Mouse (Mus musculus) T-cell, adult 2 months (primary cell): Measurements from ENCODE around the gene Trank1.

Experiments used
- DNase-seq: peaks from one replicate; pipeline ENCODE4 v3.0.0; 2022; ENCODE audit warnings: low spot score

The Trank1 gene

GRCm38 (mm10) chr9:111425113-111425512 is 113.6 kb downstream of the Trank1 start:
- DNase-seq: no peak

GRCm38 (mm10) chr9:111425952-111426351 is 114.4 kb downstream of the Trank1 start:
- no peak for DNase-seq

DNA sequence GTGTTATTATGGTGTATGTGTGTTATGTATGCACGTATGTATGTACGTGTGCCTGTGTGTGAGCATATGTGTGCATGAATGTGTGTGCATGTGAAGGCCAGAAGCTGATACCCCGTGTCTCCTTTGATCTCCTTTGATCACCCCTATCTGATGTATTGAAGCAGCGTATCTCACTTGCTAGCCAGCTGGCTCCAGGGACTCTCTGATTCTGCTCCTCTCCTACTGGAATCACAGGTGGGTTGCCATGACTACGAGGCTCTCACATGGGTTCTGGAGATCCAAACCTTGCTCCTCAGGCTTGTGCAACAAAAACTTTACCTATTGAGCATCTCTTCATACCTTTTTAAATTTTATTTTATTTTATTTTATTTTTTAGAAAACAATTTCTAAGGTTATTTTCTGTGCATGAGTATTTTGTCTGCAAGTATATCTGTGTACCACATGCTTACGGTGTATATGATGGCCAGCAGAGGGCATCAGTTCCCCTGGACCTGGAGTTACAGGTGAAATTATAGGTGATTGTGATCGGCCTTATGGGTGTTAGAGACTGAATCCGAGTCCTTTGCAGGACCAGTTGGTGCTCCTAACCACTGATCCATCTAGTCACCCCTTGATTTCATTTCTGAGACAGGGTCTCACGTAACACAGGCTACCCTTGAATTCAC is 116.5 kb downstream of the Trank1 start:
- no peak for DNase-seq

- DNase-seq: no peak
Measured at GRCm38 (mm10) chr9:111428698-111429362, 117.3 kb downstream of the Trank1 start.

DNA sequence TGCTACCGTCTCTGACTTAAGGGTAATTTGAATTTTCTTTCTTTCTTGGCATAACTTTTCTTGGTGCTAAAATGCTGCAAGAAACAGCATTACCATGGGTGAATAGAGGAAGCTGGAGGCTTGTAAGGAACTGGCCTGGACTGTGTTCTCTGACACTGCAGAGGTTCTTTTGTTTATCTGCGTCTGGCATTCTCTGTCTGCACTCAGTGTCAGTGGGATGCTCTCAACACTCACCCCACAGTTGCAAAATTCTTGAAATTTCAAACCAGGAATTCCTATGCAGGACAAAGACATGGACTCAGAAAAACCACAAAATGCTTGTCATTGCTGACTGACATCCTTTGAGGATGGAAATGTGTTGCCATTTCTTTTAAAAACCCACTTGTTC is 117.8 kb downstream of the Trank1 start:
- DNase-seq: no peak

DNA sequence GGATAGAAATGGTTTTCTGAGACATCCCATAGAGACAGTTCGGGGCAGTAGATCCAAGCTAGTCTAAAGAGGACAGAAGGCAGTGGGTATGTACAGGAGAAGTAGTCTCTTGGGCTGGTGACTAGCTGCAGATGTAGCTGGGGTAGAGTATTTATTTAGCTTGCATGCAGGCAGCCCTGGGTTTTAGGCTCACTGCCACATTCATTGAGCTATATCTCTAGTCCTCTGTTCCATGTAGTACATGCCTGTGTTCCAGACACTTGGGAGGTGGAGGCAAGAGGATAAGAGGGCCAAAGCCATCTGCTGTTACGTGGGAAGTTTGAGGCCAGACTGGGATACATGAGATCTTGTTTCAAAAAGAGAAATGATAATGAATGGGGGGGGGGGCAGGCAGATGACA is 123.9 kb downstream of the Trank1 start:
- no peak for DNase-seq

- no peak for DNase-seq
Measured at GRCm38 (mm10) chr9:111438904-111439835, 127.6 kb downstream of the Trank1 start, which contains the start of gene Dclk3. Gene Dclk3, plus strand, starts transcription at chr9:111439081.

GRCm38 (mm10) chr9:111439836-111440201 is 128.3 kb downstream of the Trank1 start:
- no peak for DNase-seq

- no peak for DNase-seq
Measured at GRCm38 (mm10) chr9:111440446-111440845, 128.9 kb downstream of the Trank1 start.

DNA sequence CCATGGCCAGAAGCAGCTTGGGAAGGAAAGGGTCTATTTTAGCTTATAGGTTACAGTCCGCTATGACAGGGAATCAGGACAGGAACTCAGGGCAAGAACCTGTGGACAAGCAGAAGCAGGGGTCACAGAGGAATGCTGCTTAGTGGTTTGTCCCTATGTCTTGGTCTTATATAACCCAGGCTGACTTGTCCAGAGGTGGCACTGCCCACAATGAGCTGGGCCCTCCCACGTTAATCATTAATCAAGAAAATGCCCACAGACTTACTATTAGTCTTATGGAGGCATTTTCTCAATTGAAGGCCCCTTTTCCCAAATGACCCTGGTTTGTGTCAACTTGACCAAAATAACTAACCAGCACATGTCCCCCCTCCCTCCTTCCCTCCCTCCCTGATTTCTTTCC is 129.6 kb downstream of the Trank1 start:
- DNase-seq: no peak
